ENCODE assay signal across 20 mouse cellular contexts in genomic region chr16:29192911-29193310, GRCm38 (mm10). TPM values are rescaled to one million over a fixed set of nuclear protein-coding genes. Genes with fewer than 3 reads are reported as not detected.
DNase-seq lines count a peak whose midpoint lies in the region; ATAC-seq and TF ChIP-seq lines count a peak whose summit lies in the region.
"Had no signal": no experiment of that assay in that cellular context is flagged by ENCODE, and none has a peak within 500 bp of the region (broad histone marks: within the 10 kb centered on the region; RNA-seq: fewer than 3 reads in every experiment).

No protein-coding gene starts in this region.

- no peaks in the 10 kb centered on the region for H3K27me3 ChIP-seq in forebrain, embryonic 15.5 days
- H3K27me3 ChIP-seq in forebrain, postnatal 0 days (ENCODE audit: insufficient read depth, low read length), result no peaks in the 10 kb centered on the region
- H3K27me3 ChIP-seq in midbrain, postnatal 0 days (ENCODE audit: insufficient read depth, low read length), result no peaks in the 10 kb centered on the region
- no peaks in the 10 kb centered on the region for H3K27me3 ChIP-seq in midbrain, embryonic 14.5 days (ENCODE audit: control insufficient read depth, insufficient read depth, low read length)
- no peaks in the 10 kb centered on the region for H3K27me3 ChIP-seq in stomach, postnatal 0 days (ENCODE audit: control insufficient read depth, insufficient read depth, low read length)
- H3K27me3 ChIP-seq: heart, embryonic 13.5 days; neural tube, embryonic 12.5 days had no signal

- no peak overlapping the region for H3K4me3 ChIP-seq in forebrain, embryonic 15.5 days
- no peak overlapping the region for H3K4me3 ChIP-seq in forebrain, postnatal 0 days (ENCODE audit: low read depth, low read length)
- H3K4me3 ChIP-seq in midbrain, postnatal 0 days (ENCODE audit: low read depth, low read length), result no peak overlapping the region
- no peak overlapping the region for H3K4me3 ChIP-seq in midbrain, embryonic 14.5 days (replicated peaks; ENCODE audit: low read depth, low read length)
- no peak overlapping the region for H3K4me3 ChIP-seq in stomach, postnatal 0 days (ENCODE audit: low read depth, low read length)
- no peak overlapping the region for H3K4me3 ChIP-seq in gastrocnemius, adult 2 months
- H3K4me3 ChIP-seq: erythroblast, embryonic 14.5 days; heart, embryonic 13.5 days; layer of hippocampus, adult 2 months; limb, embryonic 12.5 days; neural tube, embryonic 12.5 days had no signal

- H3K4me2 ChIP-seq in forebrain, embryonic 15.5 days (replicated peaks), result no peak overlapping the region
- H3K4me2 ChIP-seq in forebrain, postnatal 0 days (ENCODE audit: low read depth), result no peak overlapping the region
- no peak overlapping the region for H3K4me2 ChIP-seq in midbrain, postnatal 0 days (ENCODE audit: low read depth, low read length, poor library complexity, severe bottlenecking)
- no peak overlapping the region for H3K4me2 ChIP-seq in midbrain, embryonic 14.5 days (ENCODE audit: low read length)
- no peak overlapping the region for H3K4me2 ChIP-seq in stomach, postnatal 0 days (replicated peaks; ENCODE audit: low read depth)
- H3K4me2 ChIP-seq: heart, embryonic 13.5 days; limb, embryonic 12.5 days; neural tube, embryonic 12.5 days had no signal

- no peak for TF ChIP-seq CTCF in forebrain, postnatal 0 days (IDR thresholded peaks at IDR 0.05; ENCODE audit: low read depth)
- TF ChIP-seq CTCF in midbrain, postnatal 0 days (IDR thresholded peaks at IDR 0.05), result no peak
- no peak for TF ChIP-seq CTCF in stomach, postnatal 0 days (IDR thresholded peaks at IDR 0.05; ENCODE audit: low read depth)
- no peak for TF ChIP-seq CTCF in gastrocnemius, adult 2 months (IDR thresholded peaks at IDR 0.05)

- DNase-seq in forebrain, postnatal 0 days, result no peak
- DNase-seq in midbrain, postnatal 0 days (ENCODE audit: low spot score), result peak; percentile 69
- no peak for DNase-seq in midbrain, embryonic 14.5 days
- peak; percentile 73 for DNase-seq in cerebellum, adult 9-11 months
- DNase-seq in frontal cortex, postnatal 25 days (ENCODE audit: low spot score in 2 of 2), result no peak
- no peak for DNase-seq in stomach, postnatal 0 days (ENCODE audit: low spot score)
- DNase-seq in gastrocnemius, adult 2 months, result no peak
- DNase-seq: adrenal gland, postnatal 36 days; heart, postnatal 4 days; kidney, adult 11 months; thymus, adult 2 months had no signal

- intact Hi-C loops in gastrocnemius, adult 2 months (cut with DNase I), result no loop called here

- TF ChIP-seq EP300 in stomach, postnatal 0 days (optimal IDR thresholded peaks at IDR 0.05), result no peak

- H3K36me3 ChIP-seq in forebrain, embryonic 15.5 days, result no peaks in the 10 kb centered on the region
- no peaks in the 10 kb centered on the region for H3K36me3 ChIP-seq in forebrain, postnatal 0 days (ENCODE audit: insufficient read depth)
- no peaks in the 10 kb centered on the region for H3K36me3 ChIP-seq in midbrain, postnatal 0 days (ENCODE audit: insufficient read depth, low read length)
- H3K36me3 ChIP-seq in midbrain, embryonic 14.5 days (ENCODE audit: control insufficient read depth, insufficient read depth, low read length), result no peaks in the 10 kb centered on the region
- no peaks in the 10 kb centered on the region for H3K36me3 ChIP-seq in stomach, postnatal 0 days (ENCODE audit: control insufficient read depth, insufficient read depth, low read length)
- H3K36me3 ChIP-seq: heart, embryonic 13.5 days; limb, embryonic 12.5 days; neural tube, embryonic 12.5 days had no signal

- ATAC-seq in forebrain, embryonic 15.5 days (replicated peaks), result peak; percentile 41; the same call in 1 of the 2 replicates
- no peak for ATAC-seq in forebrain, postnatal 0 days
- ATAC-seq in midbrain, postnatal 0 days (ENCODE audit: low FRiP score), result no peak
- ATAC-seq in midbrain, embryonic 14.5 days (ENCODE audit: low FRiP score, low TSS enrichment), result no peak
- ATAC-seq in stomach, postnatal 0 days (ENCODE audit: low FRiP score, low TSS enrichment), result no peak
- ATAC-seq: activated CD4-positive, CD25-positive, alpha-beta regulatory T cell, adult 4 months had no signal

- peaks cover 8% of the 10 kb centered on the region; the same call in 1 of the 2 replicates for H3K4me1 ChIP-seq in forebrain, embryonic 15.5 days
- no peaks in the 10 kb centered on the region for H3K4me1 ChIP-seq in forebrain, postnatal 0 days (ENCODE audit: insufficient read depth)
- no peaks in the 10 kb centered on the region for H3K4me1 ChIP-seq in midbrain, postnatal 0 days (ENCODE audit: insufficient read depth, low read length)
- no peaks in the 10 kb centered on the region for H3K4me1 ChIP-seq in midbrain, embryonic 14.5 days (ENCODE audit: control insufficient read depth, insufficient read depth, low read length)
- H3K4me1 ChIP-seq in stomach, postnatal 0 days (replicated peaks; ENCODE audit: control insufficient read depth, insufficient read depth), result no peaks in the 10 kb centered on the region
- H3K4me1 ChIP-seq: heart, embryonic 13.5 days; limb, embryonic 12.5 days; neural tube, embryonic 12.5 days had no signal

- no peak overlapping the region for H3K9ac ChIP-seq in forebrain, embryonic 15.5 days (replicated peaks)
- no peak overlapping the region for H3K9ac ChIP-seq in forebrain, postnatal 0 days
- no peak overlapping the region for H3K9ac ChIP-seq in midbrain, postnatal 0 days (replicated peaks; ENCODE audit: low read length, poor library complexity, severe bottlenecking)
- H3K9ac ChIP-seq in midbrain, embryonic 14.5 days (replicated peaks; ENCODE audit: low read length), result no peak overlapping the region
- H3K9ac ChIP-seq in stomach, postnatal 0 days (ENCODE audit: low read length), result no peak overlapping the region
- H3K9ac ChIP-seq: heart, embryonic 13.5 days; limb, embryonic 12.5 days; liver, embryonic 14.5 days; neural tube, embryonic 12.5 days had no signal

- no peak overlapping the region for H3K27ac ChIP-seq in forebrain, embryonic 15.5 days (replicated peaks)
- H3K27ac ChIP-seq in forebrain, postnatal 0 days (ENCODE audit: low read depth, low read length), result no peak overlapping the region
- no peak overlapping the region for H3K27ac ChIP-seq in midbrain, postnatal 0 days (ENCODE audit: low read depth, low read length)
- H3K27ac ChIP-seq in midbrain, embryonic 14.5 days (replicated peaks; ENCODE audit: low read depth, low read length), result no peak overlapping the region
- H3K27ac ChIP-seq in stomach, postnatal 0 days (replicated peaks), result no peak overlapping the region
- no peak overlapping the region; the same call in 1 of the 2 replicates for H3K27ac ChIP-seq in gastrocnemius, adult 2 months
- H3K27ac ChIP-seq: heart, embryonic 13.5 days; kidney, postnatal 0 days; layer of hippocampus, adult 2 months; limb, embryonic 12.5 days; liver, embryonic 14.5 days; neural tube, embryonic 12.5 days had no signal

- no peaks in the 10 kb centered on the region for H3K9me3 ChIP-seq in forebrain, embryonic 15.5 days
- H3K9me3 ChIP-seq in forebrain, postnatal 0 days (ENCODE audit: low read length), result no peaks in the 10 kb centered on the region
- no peaks in the 10 kb centered on the region for H3K9me3 ChIP-seq in midbrain, postnatal 0 days (ENCODE audit: low read length)
- H3K9me3 ChIP-seq in midbrain, embryonic 14.5 days (ENCODE audit: control insufficient read depth, low read length), result no peaks in the 10 kb centered on the region
- no peaks in the 10 kb centered on the region for H3K9me3 ChIP-seq in stomach, postnatal 0 days (ENCODE audit: control insufficient read depth, low read length)
- H3K9me3 ChIP-seq: heart, embryonic 13.5 days; limb, embryonic 12.5 days; neural tube, embryonic 12.5 days had no signal

- 29% methylated on average over 5 of the region's 5 CpGs for WGBS in forebrain, embryonic 15.5 days
- WGBS in forebrain, postnatal 0 days, result 37% methylated on average over 5 of the region's 5 CpGs
- 36% methylated on average over 5 of the region's 5 CpGs for WGBS in midbrain, postnatal 0 days
- 43% methylated on average over 5 of the region's 5 CpGs for WGBS in midbrain, embryonic 14.5 days
- WGBS in stomach, postnatal 0 days, result 47% methylated on average over 5 of the region's 5 CpGs

RNA-seq across cellular contexts. Expression of gene Hrasls, which starts 16.6 kb away (rescaled TPM):
- 3.0 and 4.8 TPM in 2 replicates for polyA plus RNA-seq in forebrain, embryonic 15.5 days (2015; fragmentation: Nextera tagmentation; extraction: Ambion mirVana)
- total RNA-seq in forebrain, postnatal 0 days (2014; rRNA removed), result 9.0 and 10.9 TPM in 2 replicates
- 4.3 and 6.3 TPM in 2 replicates for polyA plus RNA-seq in forebrain, postnatal 0 days (2015; fragmentation: Nextera tagmentation; extraction: Ambion mirVana)
- total RNA-seq in midbrain, postnatal 0 days (2014; rRNA removed), result 13.4 and 20.3 TPM in 2 replicates
- polyA plus RNA-seq in midbrain, postnatal 0 days (2015; fragmentation: Nextera tagmentation; extraction: Ambion mirVana), result 6.7 and 7.0 TPM in 2 replicates
- polyA plus RNA-seq in midbrain, embryonic 14.5 days (2014; fragmentation: Nextera tagmentation; extraction: Ambion mirVana), result 2.5 and 2.8 TPM in 2 replicates
- polyA plus RNA-seq in stomach, postnatal 0 days (2015; fragmentation: Nextera tagmentation; extraction: Ambion mirVana), result 0.19 and 0.36 TPM in 2 replicates
- total RNA-seq in gastrocnemius, adult 2 months (2021), result 10 to 100 TPM; 63.0 to 63.8 TPM
- polyA plus RNA-seq: activated CD4-positive, CD25-positive, alpha-beta regulatory T cell, adult 4 months; erythroblast, embryonic 14.5 days had no signal

Comparison
In these comparisons a context has a peak if more than half of its experiments do, and no peak if none do; other contexts are left out.
1. DNase-seq: peak in midbrain, postnatal 0 days (single experiment) and cerebellum, adult 9-11 months (single experiment); none in forebrain, postnatal 0 days (single experiment), midbrain, embryonic 14.5 days (single experiment), frontal cortex, postnatal 25 days (0 of 2), stomach, postnatal 0 days (single experiment) and gastrocnemius, adult 2 months (single experiment).